Mouse (Mus musculus): ENCODE results near the gene Gm8251.
"Not testable (repeated sequence)": the region's sequence is repeated elsewhere in the genome, so short reads cannot be mapped to it uniquely, and the experiment has no call there.

Gene Gm8251

GRCm38 (mm10) chr1:44061836-44062235 is at the start of gene Gm8251:
Gene Gm8251, minus strand, starts transcription at chr1:44061936.
- no peak for DNase-seq

GRCm38 (mm10) chr1:44102939-44103338 is 41.2 kb upstream of the Gm8251 start:
- no peak for DNase-seq

GRCm38 (mm10) chr1:44102259-44102717 is 40.6 kb upstream of the Gm8251 start, which contains the start of gene Tex30:
Gene Tex30, minus strand, starts transcription at chr1:44102441.
- DNase-seq: peak; percentile 93

- peak; percentile 21 for DNase-seq
Measured at GRCm38 (mm10) chr1:44101448-44102225, 39.9 kb upstream of the Gm8251 start.

- peak; percentile 27 for DNase-seq
Measured at GRCm38 (mm10) chr1:44064625-44065024, 2.9 kb upstream of the Gm8251 start.

- no peak for DNase-seq
Measured at GRCm38 (mm10) chr1:44063439-44063838, 1.7 kb upstream of the Gm8251 start.

- no peak for DNase-seq
Measured at GRCm38 (mm10) chr1:44057805-44058204, 3.9 kb downstream of the Gm8251 start.

- DNase-seq: no peak
Measured at GRCm38 (mm10) chr1:44046556-44046955, 15.2 kb downstream of the Gm8251 start.

GRCm38 (mm10) chr1:44045689-44046088 is 16.0 kb downstream of the Gm8251 start:
- DNase-seq: not testable (repeated sequence)

- no peak for DNase-seq
Measured at GRCm38 (mm10) chr1:44042555-44042915, 19.2 kb downstream of the Gm8251 start.

- DNase-seq: peak; percentile 21
Measured at GRCm38 (mm10) chr1:44041797-44042554, 19.8 kb downstream of the Gm8251 start.

- DNase-seq: no peak
Measured at GRCm38 (mm10) chr1:44032948-44033347, 28.8 kb downstream of the Gm8251 start.

- no peak for DNase-seq
Measured at GRCm38 (mm10) chr1:44032213-44032612, 29.5 kb downstream of the Gm8251 start.

- DNase-seq: peak; percentile 31
Measured at GRCm38 (mm10) chr1:44027651-44028050, 34.1 kb downstream of the Gm8251 start.

GRCm38 (mm10) chr1:44022656-44023055 is 39.1 kb downstream of the Gm8251 start:
- no peak for DNase-seq

- DNase-seq: no peak
Measured at GRCm38 (mm10) chr1:44019934-44020333, 41.8 kb downstream of the Gm8251 start, which contains the start of gene Mettl21c. Gene Mettl21c, minus strand, starts transcription at chr1:44020034.

GRCm38 (mm10) chr1:44015556-44015955 is 46.2 kb downstream of the Gm8251 start:
- peak; percentile 34 for DNase-seq
